Mouse (Mus musculus) midbrain, embryonic 12.5 days (tissue): ENCODE results near the gene Patj. TPM values are rescaled to one million over a fixed set of nuclear protein-coding genes. Genes with fewer than 3 reads are reported as not detected.

Experiments used
- ATAC-seq: fragments of 200-750 bp; cut with Nextera tagmentation; 2 replicates; pipeline ENCODE4 v1.8.0; 2017; ENCODE audit warnings: low read depth, moderate TSS enrichment, moderate library complexity; ENCODE audit not compliant: low FRiP score
- H3K27ac ChIP-seq: fragments of 300-500 bp; sonication (generic); replicated peaks from 2 replicates; pipeline ENCODE4 v1.5.1; 2016; ENCODE audit warnings: mild to moderate bottlenecking
- H3K27me3 ChIP-seq: fragments of 300-500 bp; sonication (generic); 2 replicates; pipeline ENCODE4 v1.6.1; 2016; ENCODE audit warnings: mild to moderate bottlenecking
- H3K36me3 ChIP-seq: fragments of 300-500 bp; sonication (generic); 2 replicates; pipeline ENCODE4 v1.6.1; 2016
- H3K4me1 ChIP-seq: fragments of 300-500 bp; sonication (generic); 2 replicates; pipeline ENCODE4 v1.6.1; 2016
- H3K4me2 ChIP-seq: fragments of 300-500 bp; sonication (generic); replicated peaks from 2 replicates; pipeline ENCODE4 v1.6.1; 2016; ENCODE audit warnings: mild to moderate bottlenecking, moderate library complexity
- H3K4me3 ChIP-seq: fragments of 300-500 bp; sonication (generic); 2 replicates; pipeline ENCODE4 v1.5.1; 2016; ENCODE audit warnings: mild to moderate bottlenecking
- H3K9ac ChIP-seq: fragments of 300-500 bp; sonication (generic); replicated peaks from 2 replicates; pipeline ENCODE4 v1.6.1; 2016; ENCODE audit warnings: mild to moderate bottlenecking, moderate library complexity
- H3K9me3 ChIP-seq: fragments of 300-500 bp; sonication (generic); 2 replicates; pipeline ENCODE4 v1.6.1; 2016; ENCODE audit warnings: mild to moderate bottlenecking
- WGBS: fragments of 180-500 bp; shearing (Covaris S2); methylation state at CpG from one replicate; pipeline ENCODE4 v1.1.7; 2016; 5-methylcytosine and 5-hydroxymethylcytosine counted together
- polyA plus RNA-seq: library from polyadenylated mRNA; unstranded; fragments of >200 nt; fragmentation: Nextera tagmentation; extraction: Ambion mirVana; gene quantifications from 2 replicates; pipeline ENCODE4 v1.2.1, GENCODE M21; 2016

Gene Patj
- polyA plus RNA-seq, 1 experiment from 2014 or later, result 8.5 TPM

- peak; percentile 41; the same call in 1 of the 2 replicates for ATAC-seq
- Histone ChIP-seq H3K4me3 (no peak overlapping the region), H3K36me3 (no peaks in the 10 kb centered on the region), H3K9me3 (no peaks in the 10 kb centered on the region), H3K9ac (no peak overlapping the region), H3K27me3 (no peaks in the 10 kb centered on the region), H3K4me1 (peaks cover 22% of the 10 kb centered on the region), H3K4me2 (no peak overlapping the region), H3K27ac (no peak overlapping the region)
- WGBS, result 77% methylated on average over 10 of the region's 10 CpGs
Measured at GRCm38 (mm10) chr4:98563506-98564195, 168.1 kb downstream of the Patj start.

- no peaks in the 10 kb centered on the region for H3K9me3 ChIP-seq
- no peak for ATAC-seq
- H3K4me2 ChIP-seq, result no peak overlapping the region
- no peak overlapping the region for H3K27ac ChIP-seq
- H3K4me3 ChIP-seq, result no peak overlapping the region
- H3K27me3 ChIP-seq, result no peaks in the 10 kb centered on the region
- peaks cover 22% of the 10 kb centered on the region for H3K4me1 ChIP-seq
- no peak overlapping the region for H3K9ac ChIP-seq
- no peaks in the 10 kb centered on the region for H3K36me3 ChIP-seq
- 90% methylated on average over 6 of the region's 6 CpGs for WGBS
Measured at GRCm38 (mm10) chr4:98564196-98564865, 168.7 kb downstream of the Patj start.

GRCm38 (mm10) chr4:98566741-98567140, 171.2 kb downstream of the Patj start:
- WGBS, result 93% methylated on average over 6 of the region's 6 CpGs

GRCm38 (mm10) chr4:98567457-98567856, 171.9 kb downstream of the Patj start:
- Histone ChIP-seq H3K4me2 (no peak overlapping the region), H3K9me3 (no peaks in the 10 kb centered on the region), H3K27ac (no peak overlapping the region), H3K9ac (no peak overlapping the region), H3K4me3 (no peak overlapping the region), H3K4me1 (peaks cover 11% of the 10 kb centered on the region), H3K27me3 (no peaks in the 10 kb centered on the region), H3K36me3 (no peaks in the 10 kb centered on the region)
- 95% methylated on average over 9 of the region's 9 CpGs for WGBS
- no peak for ATAC-seq

More at GRCm38 (mm10) chr4:98566741-98567140, 171.2 kb downstream of the Patj start:
- Histone ChIP-seq H3K4me3 (no peak overlapping the region), H3K9ac (no peak overlapping the region), H3K4me1 (peaks cover 11% of the 10 kb centered on the region), H3K27me3 (no peaks in the 10 kb centered on the region), H3K9me3 (no peaks in the 10 kb centered on the region), H3K27ac (no peak overlapping the region), H3K4me2 (no peak overlapping the region), H3K36me3 (no peaks in the 10 kb centered on the region)
- no peak for ATAC-seq

- H3K9me3 ChIP-seq, result peaks cover 3% of the 10 kb centered on the region; the same call in 1 of the 2 replicates
- H3K4me1 ChIP-seq, result no peaks in the 10 kb centered on the region
- H3K27ac ChIP-seq, result no peak overlapping the region
- H3K4me2 ChIP-seq, result no peak overlapping the region
- H3K4me3 ChIP-seq, result no peak overlapping the region
- no peaks in the 10 kb centered on the region for H3K36me3 ChIP-seq
- no peak overlapping the region for H3K9ac ChIP-seq
- H3K27me3 ChIP-seq, result no peaks in the 10 kb centered on the region
- no peak for ATAC-seq
- 36% methylated on average over 4 of the region's 4 CpGs for WGBS
Measured at GRCm38 (mm10) chr4:98569904-98570303, 174.3 kb downstream of the Patj start.

- no peak for ATAC-seq
- no peaks in the 10 kb centered on the region for H3K27me3 ChIP-seq
- H3K9ac ChIP-seq, result no peak overlapping the region
- H3K4me3 ChIP-seq, result no peak overlapping the region
- no peaks in the 10 kb centered on the region for H3K36me3 ChIP-seq
- H3K9me3 ChIP-seq, result peaks cover 3% of the 10 kb centered on the region; the same call in 1 of the 2 replicates
- H3K4me1 ChIP-seq, result peaks cover 8% of the 10 kb centered on the region
- H3K27ac ChIP-seq, result peak overlapping the region; percentile 81
- no peak overlapping the region for H3K4me2 ChIP-seq
Measured at GRCm38 (mm10) chr4:98577275-98577674, 181.7 kb downstream of the Patj start.

- 24% methylated on average over 3 of the region's 3 CpGs for WGBS
- H3K4me2 ChIP-seq, result no peak overlapping the region
Measured at GRCm38 (mm10) chr4:98577957-98578541, 182.5 kb downstream of the Patj start.

GRCm38 (mm10) chr4:98581456-98581855, 185.9 kb downstream of the Patj start:
- Histone ChIP-seq H3K9me3 (no peaks in the 10 kb centered on the region), H3K27me3 (no peaks in the 10 kb centered on the region), H3K4me3 (no peak overlapping the region), H3K27ac (no peak overlapping the region), H3K4me1 (peaks cover 11% of the 10 kb centered on the region), H3K9ac (no peak overlapping the region), H3K36me3 (no peaks in the 10 kb centered on the region), H3K4me2 (no peak overlapping the region)
- WGBS, result 74% methylated on average over 8 of the region's 8 CpGs
- no peak for ATAC-seq

More at GRCm38 (mm10) chr4:98577957-98578541, 182.5 kb downstream of the Patj start:
- Histone ChIP-seq H3K36me3 (no peaks in the 10 kb centered on the region), H3K9ac (no peak overlapping the region), H3K4me3 (no peak overlapping the region), H3K27me3 (no peaks in the 10 kb centered on the region), H3K9me3 (peaks cover 3% of the 10 kb centered on the region; the same call in 1 of the 2 replicates), H3K27ac (peak overlapping the region; percentile 81), H3K4me1 (peaks cover 11% of the 10 kb centered on the region)
- ATAC-seq, result peak; percentile 98

GRCm38 (mm10) chr4:98584023-98584422, 188.4 kb downstream of the Patj start:
- Histone ChIP-seq H3K27me3 (no peaks in the 10 kb centered on the region), H3K9me3 (no peaks in the 10 kb centered on the region), H3K4me3 (no peak overlapping the region), H3K27ac (no peak overlapping the region), H3K4me2 (no peak overlapping the region), H3K9ac (no peak overlapping the region), H3K4me1 (peaks cover 5% of the 10 kb centered on the region; the same call in 1 of the 2 replicates), H3K36me3 (no peaks in the 10 kb centered on the region)
- no peak for ATAC-seq
- WGBS, result 58% methylated on average over 5 of the region's 5 CpGs

GRCm38 (mm10) chr4:98586303-98586702, 190.7 kb downstream of the Patj start:
- ATAC-seq, result no peak
- Histone ChIP-seq H3K9me3 (no peaks in the 10 kb centered on the region), H3K4me1 (peaks cover 5% of the 10 kb centered on the region; the same call in 1 of the 2 replicates), H3K9ac (no peak overlapping the region), H3K27ac (no peak overlapping the region), H3K4me2 (no peak overlapping the region), H3K4me3 (no peak overlapping the region), H3K27me3 (no peaks in the 10 kb centered on the region), H3K36me3 (no peaks in the 10 kb centered on the region)
- WGBS, result 80% methylated on average over 4 of the region's 4 CpGs

- Histone ChIP-seq H3K36me3 (no peaks in the 10 kb centered on the region), H3K27ac (no peak overlapping the region), H3K9me3 (no peaks in the 10 kb centered on the region), H3K9ac (no peak overlapping the region), H3K27me3 (no peaks in the 10 kb centered on the region), H3K4me1 (no peaks in the 10 kb centered on the region), H3K4me3 (no peak overlapping the region), H3K4me2 (no peak overlapping the region)
- no peak for ATAC-seq
- WGBS, result 81% methylated on average over 2 of the region's 2 CpGs
Measured at GRCm38 (mm10) chr4:98587686-98588085, 192.1 kb downstream of the Patj start.

GRCm38 (mm10) chr4:98593961-98594360, 198.4 kb downstream of the Patj start:
- no peak overlapping the region for H3K4me3 ChIP-seq
- WGBS, result 88% methylated on average over 1 of the region's 1 CpGs

More at GRCm38 (mm10) chr4:98593961-98594360, 198.4 kb downstream of the Patj start:
- Histone ChIP-seq H3K4me2 (no peak overlapping the region), H3K27me3 (no peaks in the 10 kb centered on the region), H3K9ac (no peak overlapping the region), H3K4me1 (peaks cover 9% of the 10 kb centered on the region; the same call in 1 of the 2 replicates), H3K36me3 (no peaks in the 10 kb centered on the region), H3K27ac (no peak overlapping the region), H3K9me3 (no peaks in the 10 kb centered on the region)
- no peak for ATAC-seq
